ENCODE assay signal across 21 mouse cellular contexts in the genomic region with DNA sequence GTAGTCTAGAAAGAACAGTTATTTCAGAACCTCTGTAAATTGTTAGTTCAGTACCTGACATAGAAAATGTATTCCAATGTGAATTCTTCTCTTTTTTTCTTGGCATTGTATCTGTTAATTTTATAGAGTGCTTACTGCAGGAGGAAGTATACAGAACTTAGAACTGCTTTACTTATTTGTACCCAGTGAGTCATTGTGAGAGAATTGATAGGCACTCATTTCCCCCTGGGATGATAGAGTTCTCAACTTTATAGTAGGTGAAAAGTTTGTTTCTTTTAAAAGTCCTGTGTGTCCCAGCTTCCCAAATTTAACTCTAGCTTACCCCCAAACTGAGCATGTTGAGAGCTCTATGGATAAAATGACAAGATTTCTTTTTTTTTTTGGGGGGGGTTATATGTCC. TPM values are rescaled to one million over a fixed set of nuclear protein-coding genes. Genes with fewer than 3 reads are reported as not detected.
DNase-seq lines count a peak whose midpoint lies in the region; ATAC-seq and TF ChIP-seq lines count a peak whose summit lies in the region.
"Had no signal": no experiment of that assay in that cellular context is flagged by ENCODE, and none has a peak within 500 bp of the region (broad histone marks: within the 10 kb centered on the region; RNA-seq: fewer than 3 reads in every experiment).

No protein-coding gene starts in this region.

- TF ChIP-seq CTCF in hindbrain, postnatal 0 days (IDR thresholded peaks at IDR 0.05; ENCODE audit: low read depth): no peak
- no peak for TF ChIP-seq CTCF in midbrain, postnatal 0 days (IDR thresholded peaks at IDR 0.05)

- H3K36me3 ChIP-seq in erythroblast, embryonic 14.5 days (ENCODE audit: control insufficient read depth): no peaks in the 10 kb centered on the region
- H3K36me3 ChIP-seq in hindbrain, postnatal 0 days (ENCODE audit: insufficient read depth, low read length): no peaks in the 10 kb centered on the region
- H3K36me3 ChIP-seq in hindbrain, embryonic 10.5 days: no peaks in the 10 kb centered on the region
- no peaks in the 10 kb centered on the region for H3K36me3 ChIP-seq in midbrain, postnatal 0 days (ENCODE audit: insufficient read depth, low read length)
- H3K36me3 ChIP-seq in midbrain, embryonic 13.5 days: no peaks in the 10 kb centered on the region
- H3K36me3 ChIP-seq: embryonic facial prominence, embryonic 15.5 days; heart, embryonic 15.5 days; kidney, embryonic 15.5 days; limb, embryonic 13.5 days; neural tube, embryonic 12.5 days had no signal

- no peak for ATAC-seq in erythroblast, adult 5-6 weeks (replicated peaks; ENCODE audit: low FRiP score, poor library complexity, severe bottlenecking)
- no peak for ATAC-seq in hindbrain, postnatal 0 days
- ATAC-seq in midbrain, postnatal 0 days (ENCODE audit: low FRiP score): no peak
- ATAC-seq in midbrain, embryonic 13.5 days: no peak
- ATAC-seq: intestine, postnatal 0 days had no signal

- peaks cover 16% of the 10 kb centered on the region for H3K4me1 ChIP-seq in erythroblast, embryonic 14.5 days (ENCODE audit: control insufficient read depth)
- H3K4me1 ChIP-seq in hindbrain, postnatal 0 days (ENCODE audit: insufficient read depth, low read length): no peaks in the 10 kb centered on the region
- H3K4me1 ChIP-seq in hindbrain, embryonic 10.5 days (replicated peaks): no peaks in the 10 kb centered on the region
- H3K4me1 ChIP-seq in midbrain, postnatal 0 days (ENCODE audit: insufficient read depth, low read length): no peaks in the 10 kb centered on the region
- H3K4me1 ChIP-seq in midbrain, embryonic 13.5 days (replicated peaks): no peaks in the 10 kb centered on the region
- H3K4me1 ChIP-seq: embryonic facial prominence, embryonic 15.5 days; heart, embryonic 15.5 days; kidney, embryonic 15.5 days; limb, embryonic 13.5 days; neural tube, embryonic 12.5 days had no signal

- no peak overlapping the region for H3K9ac ChIP-seq in hindbrain, postnatal 0 days (replicated peaks; ENCODE audit: low read length)
- no peak overlapping the region for H3K9ac ChIP-seq in midbrain, postnatal 0 days (replicated peaks; ENCODE audit: low read length, poor library complexity, severe bottlenecking)
- no peak overlapping the region for H3K9ac ChIP-seq in midbrain, embryonic 13.5 days (replicated peaks)
- H3K9ac ChIP-seq: embryonic facial prominence, embryonic 15.5 days; heart, embryonic 15.5 days; kidney, embryonic 15.5 days; limb, embryonic 13.5 days; neural tube, embryonic 12.5 days had no signal

- H3K9me3 ChIP-seq in erythroblast, embryonic 14.5 days (ENCODE audit: control insufficient read depth, low read length): no peaks in the 10 kb centered on the region
- no peaks in the 10 kb centered on the region for H3K9me3 ChIP-seq in hindbrain, postnatal 0 days (ENCODE audit: low read length)
- no peaks in the 10 kb centered on the region for H3K9me3 ChIP-seq in hindbrain, embryonic 10.5 days
- H3K9me3 ChIP-seq in midbrain, postnatal 0 days (ENCODE audit: low read length): no peaks in the 10 kb centered on the region
- H3K9me3 ChIP-seq in midbrain, embryonic 13.5 days: no peaks in the 10 kb centered on the region
- H3K9me3 ChIP-seq: embryonic facial prominence, embryonic 15.5 days; heart, embryonic 15.5 days; kidney, embryonic 15.5 days; limb, embryonic 13.5 days; neural tube, embryonic 12.5 days had no signal

- no peak for DNase-seq in hindbrain, postnatal 0 days (ENCODE audit: low spot score)
- DNase-seq in hindbrain, embryonic 10.5 days (ENCODE audit: low spot score): no peak
- no peak for DNase-seq in midbrain, postnatal 0 days (ENCODE audit: low spot score)
- DNase-seq in embryo, embryonic 9.5 days (ENCODE audit: extremely low spot score): no peak
- DNase-seq in retina, embryonic 14.5 days (ENCODE audit: low spot score): no peak
- DNase-seq: adrenal gland, postnatal 36 days; cerebellum, adult 11-12 months; cerebellum, postnatal 14 days; gastrocnemius, postnatal 10 days; heart, adult 18-20 months; kidney, postnatal 4 days; thymus, postnatal 25 days had no signal

- 0 out of 2 replicates have a peak overlapping the region, but pooled peaks have one; percentile 16 for H3K4me2 ChIP-seq in hindbrain, postnatal 0 days (ENCODE audit: low read depth, low read length)
- 0 out of 2 replicates have a peak overlapping the region, but pooled peaks have one; percentile 9 for H3K4me2 ChIP-seq in midbrain, postnatal 0 days (ENCODE audit: low read depth, low read length, poor library complexity, severe bottlenecking)
- no peak overlapping the region for H3K4me2 ChIP-seq in midbrain, embryonic 13.5 days (replicated peaks)
- H3K4me2 ChIP-seq: embryonic facial prominence, embryonic 15.5 days; kidney, embryonic 15.5 days; limb, embryonic 13.5 days had no signal

- H3K4me3 ChIP-seq in erythroblast, embryonic 14.5 days (replicated peaks): peak overlapping the region; percentile 84
- H3K4me3 ChIP-seq in hindbrain, postnatal 0 days (ENCODE audit: low read length): no peak overlapping the region
- no peak overlapping the region for H3K4me3 ChIP-seq in hindbrain, embryonic 10.5 days
- no peak overlapping the region for H3K4me3 ChIP-seq in midbrain, postnatal 0 days (ENCODE audit: low read depth, low read length)
- no peak overlapping the region for H3K4me3 ChIP-seq in midbrain, embryonic 13.5 days (replicated peaks)
- H3K4me3 ChIP-seq: embryonic facial prominence, embryonic 15.5 days; heart, embryonic 15.5 days; kidney, embryonic 15.5 days; limb, embryonic 13.5 days; neural tube, embryonic 12.5 days had no signal

- H3K27me3 ChIP-seq in erythroblast, embryonic 14.5 days (ENCODE audit: control insufficient read depth): peaks cover 8% of the 10 kb centered on the region
- no peaks in the 10 kb centered on the region for H3K27me3 ChIP-seq in hindbrain, postnatal 0 days (ENCODE audit: insufficient read depth, low read length)
- H3K27me3 ChIP-seq in hindbrain, embryonic 10.5 days (ENCODE audit: insufficient read depth, poor library complexity, severe bottlenecking): no peaks in the 10 kb centered on the region
- no peaks in the 10 kb centered on the region for H3K27me3 ChIP-seq in midbrain, postnatal 0 days (ENCODE audit: insufficient read depth, low read length)
- no peaks in the 10 kb centered on the region for H3K27me3 ChIP-seq in midbrain, embryonic 13.5 days
- H3K27me3 ChIP-seq: embryonic facial prominence, embryonic 15.5 days; heart, embryonic 15.5 days; kidney, embryonic 15.5 days; limb, embryonic 13.5 days; neural tube, embryonic 12.5 days had no signal

- no peak overlapping the region for H3K27ac ChIP-seq in hindbrain, postnatal 0 days
- H3K27ac ChIP-seq in hindbrain, embryonic 10.5 days: no peak overlapping the region
- H3K27ac ChIP-seq in midbrain, postnatal 0 days (ENCODE audit: low read depth, low read length): no peak overlapping the region
- no peak overlapping the region for H3K27ac ChIP-seq in midbrain, embryonic 13.5 days
- H3K27ac ChIP-seq: embryonic facial prominence, embryonic 15.5 days; heart, embryonic 15.5 days; kidney, embryonic 15.5 days; limb, embryonic 13.5 days; neural tube, embryonic 12.5 days had no signal

RNA-seq across cellular contexts. Expression of a gene that starts 2.3 kb away (rescaled TPM):
- polyA plus RNA-seq in erythroblast, embryonic 14.5 days (2012): 0.32 and 0.34 TPM in 2 replicates
- 106 and 130 TPM in 2 replicates for total RNA-seq in erythroblast, adult 5-6 weeks (2015; ENCODE audit: low replicate concordance)
- 109 and 112 TPM in 2 replicates for total RNA-seq in erythroblast, adult 5-6 weeks (2017; ENCODE audit: low replicate concordance)
- 7.7 and 7.8 TPM in 2 replicates for total RNA-seq in hindbrain, postnatal 0 days (2014; rRNA removed)
- polyA plus RNA-seq in hindbrain, postnatal 0 days (2015; fragmentation: Nextera tagmentation; extraction: Ambion mirVana): 19.1 and 19.6 TPM in 2 replicates
- polyA plus RNA-seq in hindbrain, embryonic 10.5 days (2016; fragmentation: Nextera tagmentation; extraction: Ambion mirVana): 5.4 and 5.8 TPM in 2 replicates
- total RNA-seq in midbrain, postnatal 0 days (2014; rRNA removed): 10.3 and 13.5 TPM in 2 replicates
- 19.4 and 19.8 TPM in 2 replicates for polyA plus RNA-seq in midbrain, postnatal 0 days (2015; fragmentation: Nextera tagmentation; extraction: Ambion mirVana)
- 13.9 and 14.3 TPM in 2 replicates for polyA plus RNA-seq in midbrain, embryonic 13.5 days (2015; fragmentation: Nextera tagmentation; extraction: Ambion mirVana)
